Mouse (Mus musculus) limb, embryonic 12.5 days (tissue): ENCODE results near the gene Spata13. TPM values are rescaled to one million over a fixed set of nuclear protein-coding genes. Genes with fewer than 3 reads are reported as not detected.

Experiments used
- ATAC-seq: fragments of 200-750 bp; cut with Nextera tagmentation; 2 replicates; pipeline ENCODE4 v1.8.0; 2017; ENCODE audit warnings: low read depth, moderate TSS enrichment; ENCODE audit not compliant: insufficient number of reproducible peaks, insufficient read depth, low FRiP score, low TSS enrichment
- H3K27ac ChIP-seq: fragments of 300-500 bp; sonication (generic); 2 replicates; pipeline ENCODE4 v1.5.1; 2016; ENCODE audit warnings: mild to moderate bottlenecking, moderate library complexity
- H3K27me3 ChIP-seq: fragments of 300-500 bp; sonication (generic); 2 replicates; pipeline ENCODE4 v1.6.1; 2016; ENCODE audit warnings: mild to moderate bottlenecking, moderate library complexity
- H3K36me3 ChIP-seq: fragments of 300-500 bp; sonication (generic); 2 replicates; pipeline ENCODE4 v1.6.1; 2016; ENCODE audit warnings: mild to moderate bottlenecking, moderate library complexity
- H3K4me1 ChIP-seq: fragments of 300-500 bp; sonication (generic); replicated peaks from 2 replicates; pipeline ENCODE4 v1.6.1; 2016
- H3K4me2 ChIP-seq: fragments of 300-500 bp; sonication (generic); 2 replicates; pipeline ENCODE4 v1.6.1; 2016; ENCODE audit warnings: mild to moderate bottlenecking, moderate library complexity
- H3K4me3 ChIP-seq: fragments of 300-500 bp; sonication (generic); replicated peaks from 2 replicates; pipeline ENCODE4 v1.5.1; 2016; ENCODE audit warnings: mild to moderate bottlenecking
- H3K9ac ChIP-seq: fragments of 300-500 bp; sonication (generic); replicated peaks from 2 replicates; pipeline ENCODE4 v1.6.1; 2016; ENCODE audit warnings: mild to moderate bottlenecking, moderate library complexity
- H3K9me3 ChIP-seq: fragments of 300-500 bp; sonication (generic); 2 replicates; pipeline ENCODE4 v1.6.1; 2016; ENCODE audit warnings: mild to moderate bottlenecking, moderate library complexity
- WGBS: fragments of 180-500 bp; shearing (Covaris S2); methylation state at CpG from one replicate; pipeline ENCODE4 v1.1.7; 2016; 5-methylcytosine and 5-hydroxymethylcytosine counted together
- polyA plus RNA-seq: library from polyadenylated mRNA; unstranded; fragments of >200 nt; fragmentation: Nextera tagmentation; extraction: Ambion mirVana; gene quantifications from 2 replicates; pipeline ENCODE4 v1.2.1, GENCODE M21; 2016

Spata13 gene
- polyA plus RNA-seq, 1 experiment from 2014 or later: 14.2 TPM

GRCm38 (mm10) chr14:60752892-60753800, 119.3 kb downstream of the Spata13 start:
- 87% methylated on average over 14 of the region's 14 CpGs for WGBS
- no peaks in the 10 kb centered on the region for H3K27me3 ChIP-seq

GRCm38 (mm10) chr14:60753801-60754126, 120.0 kb downstream of the Spata13 start:
- Histone ChIP-seq H3K9me3 (no peaks in the 10 kb centered on the region), H3K4me1 (no peaks in the 10 kb centered on the region), H3K9ac (no peak overlapping the region), H3K27me3 (no peaks in the 10 kb centered on the region), H3K36me3 (peaks cover 34% of the 10 kb centered on the region), H3K27ac (no peak overlapping the region), H3K4me3 (no peak overlapping the region), H3K4me2 (no peak overlapping the region)
- ATAC-seq: no peak
- 95% methylated on average over 10 of the region's 10 CpGs for WGBS

More at GRCm38 (mm10) chr14:60752892-60753800, 119.3 kb downstream of the Spata13 start:
- Histone ChIP-seq H3K4me3 (no peak overlapping the region), H3K27ac (no peak overlapping the region), H3K36me3 (peaks cover 34% of the 10 kb centered on the region), H3K4me2 (no peak overlapping the region), H3K9me3 (no peaks in the 10 kb centered on the region), H3K9ac (no peak overlapping the region), H3K4me1 (no peaks in the 10 kb centered on the region)
- ATAC-seq: no peak

- Histone ChIP-seq H3K4me1 (no peaks in the 10 kb centered on the region), H3K27ac (no peak overlapping the region), H3K9ac (no peak overlapping the region), H3K4me2 (no peak overlapping the region), H3K36me3 (peaks cover 30% of the 10 kb centered on the region), H3K4me3 (no peak overlapping the region), H3K27me3 (no peaks in the 10 kb centered on the region), H3K9me3 (no peaks in the 10 kb centered on the region)
- WGBS: 98% methylated on average over 5 of the region's 5 CpGs
- ATAC-seq: no peak
Observed at GRCm38 (mm10) chr14:60754656-60755055, 120.9 kb downstream of the Spata13 start.

- Histone ChIP-seq H3K36me3 (peaks cover 35% of the 10 kb centered on the region), H3K9ac (no peak overlapping the region), H3K9me3 (no peaks in the 10 kb centered on the region), H3K4me1 (no peaks in the 10 kb centered on the region), H3K27me3 (no peaks in the 10 kb centered on the region), H3K4me3 (no peak overlapping the region), H3K4me2 (no peak overlapping the region), H3K27ac (no peak overlapping the region)
- no peak for ATAC-seq
- 91% methylated on average over 15 of the region's 15 CpGs for WGBS
Observed at GRCm38 (mm10) chr14:60756271-60756670, 122.5 kb downstream of the Spata13 start.

DNA sequence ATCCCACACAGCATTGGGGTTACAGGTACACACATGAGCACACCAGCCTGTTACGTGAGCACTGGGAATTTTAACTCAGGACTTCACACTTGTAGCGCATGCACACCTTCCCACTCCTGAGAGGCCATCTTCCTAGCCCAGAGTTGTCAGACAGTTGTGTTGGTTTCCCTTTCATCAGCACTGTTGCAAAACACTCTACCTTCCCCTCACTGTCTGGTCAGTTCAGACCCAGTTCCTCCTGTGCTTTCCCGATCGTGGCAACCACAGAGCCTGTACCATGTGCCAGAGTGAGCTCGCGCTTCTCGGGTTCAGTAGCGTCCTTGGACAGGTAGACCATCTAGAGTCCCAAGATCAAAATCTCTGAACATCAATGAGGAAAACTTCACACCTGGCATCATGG, 123.5 kb downstream of the Spata13 start:
- 0 out of 2 replicates have a peak, but pooled peaks cover 3% of the 10 kb centered on the region for H3K4me1 ChIP-seq
- WGBS: 92% methylated on average over 8 of the region's 8 CpGs
- H3K9ac ChIP-seq: no peak overlapping the region
- no peak for ATAC-seq
- H3K9me3 ChIP-seq: no peaks in the 10 kb centered on the region
- H3K36me3 ChIP-seq: peaks cover 38% of the 10 kb centered on the region
- H3K27ac ChIP-seq: no peak overlapping the region
- no peaks in the 10 kb centered on the region for H3K27me3 ChIP-seq
- H3K4me3 ChIP-seq: no peak overlapping the region
- no peak overlapping the region for H3K4me2 ChIP-seq

DNA sequence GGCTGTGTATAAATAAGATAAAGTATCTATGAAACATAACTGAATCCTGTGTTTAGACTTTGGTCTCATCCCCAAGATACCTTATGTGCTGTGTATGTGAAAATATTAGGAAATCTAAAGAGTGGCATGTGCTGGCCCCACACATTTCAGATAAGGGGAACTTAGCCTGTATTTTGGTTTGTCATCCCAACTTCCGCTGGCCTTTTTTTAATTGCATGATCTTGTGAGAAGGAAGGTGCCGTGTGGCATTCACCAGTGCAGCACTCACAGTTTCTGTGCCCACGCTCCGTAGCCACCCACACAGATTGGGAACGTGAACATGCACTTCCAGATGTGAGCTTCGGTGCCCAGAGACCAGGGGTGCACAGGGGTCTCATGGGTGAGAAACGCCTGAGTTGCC, 123.9 kb downstream of the Spata13 start:
- H3K27me3 ChIP-seq: no peaks in the 10 kb centered on the region
- H3K36me3 ChIP-seq: peaks cover 38% of the 10 kb centered on the region
- H3K9me3 ChIP-seq: no peaks in the 10 kb centered on the region
- H3K9ac ChIP-seq: no peak overlapping the region
- no peak overlapping the region for H3K4me2 ChIP-seq
- H3K4me1 ChIP-seq: 0 out of 2 replicates have a peak, but pooled peaks cover 4% of the 10 kb centered on the region
- no peak overlapping the region for H3K4me3 ChIP-seq
- no peak for ATAC-seq
- 95% methylated on average over 7 of the region's 7 CpGs for WGBS
- no peak overlapping the region for H3K27ac ChIP-seq

GRCm38 (mm10) chr14:60759097-60759496, 125.3 kb downstream of the Spata13 start:
- Histone ChIP-seq H3K36me3 (peaks cover 34% of the 10 kb centered on the region), H3K4me1 (0 out of 2 replicates have a peak, but pooled peaks cover 8% of the 10 kb centered on the region), H3K27me3 (no peaks in the 10 kb centered on the region), H3K4me3 (no peak overlapping the region), H3K9me3 (no peaks in the 10 kb centered on the region), H3K9ac (no peak overlapping the region), H3K27ac (no peak overlapping the region), H3K4me2 (no peak overlapping the region)
- 92% methylated on average over 8 of the region's 8 CpGs for WGBS
- no peak for ATAC-seq

- H3K27me3 ChIP-seq: peaks cover 3% of the 10 kb centered on the region; the same call in 1 of the 2 replicates
- H3K4me3 ChIP-seq: no peak overlapping the region
- no peak overlapping the region for H3K4me2 ChIP-seq
- H3K36me3 ChIP-seq: peaks cover 20% of the 10 kb centered on the region
- ATAC-seq: no peak
- H3K9me3 ChIP-seq: no peaks in the 10 kb centered on the region
- H3K27ac ChIP-seq: no peak overlapping the region
- WGBS: 74% methylated on average over 10 of the region's 10 CpGs
- H3K4me1 ChIP-seq: 0 out of 2 replicates have a peak, but pooled peaks cover 15% of the 10 kb centered on the region
- no peak overlapping the region for H3K9ac ChIP-seq
Observed at GRCm38 (mm10) chr14:60761801-60762200, 128.0 kb downstream of the Spata13 start.

- no peak overlapping the region for H3K27ac ChIP-seq
- WGBS: 62% methylated on average over 7 of the region's 7 CpGs
- H3K36me3 ChIP-seq: peaks cover 14% of the 10 kb centered on the region
- no peak overlapping the region for H3K4me2 ChIP-seq
- peaks cover 20% of the 10 kb centered on the region for H3K4me1 ChIP-seq
- no peak overlapping the region for H3K4me3 ChIP-seq
- no peak overlapping the region for H3K9ac ChIP-seq
- H3K27me3 ChIP-seq: peaks cover 3% of the 10 kb centered on the region; the same call in 1 of the 2 replicates
- no peak for ATAC-seq
- H3K9me3 ChIP-seq: no peaks in the 10 kb centered on the region
Observed at GRCm38 (mm10) chr14:60762754-60763153, 129.0 kb downstream of the Spata13 start.

- Histone ChIP-seq H3K9me3 (no peaks in the 10 kb centered on the region), H3K27ac (no peak overlapping the region), H3K9ac (no peak overlapping the region), H3K4me3 (no peak overlapping the region), H3K4me1 (peaks cover 26% of the 10 kb centered on the region), H3K27me3 (peaks cover 3% of the 10 kb centered on the region; the same call in 1 of the 2 replicates), H3K36me3 (peaks cover 14% of the 10 kb centered on the region), H3K4me2 (no peak overlapping the region)
- no peak for ATAC-seq
- 90% methylated on average over 5 of the region's 5 CpGs for WGBS
Observed at GRCm38 (mm10) chr14:60763746-60764145, 129.9 kb downstream of the Spata13 start.

DNA sequence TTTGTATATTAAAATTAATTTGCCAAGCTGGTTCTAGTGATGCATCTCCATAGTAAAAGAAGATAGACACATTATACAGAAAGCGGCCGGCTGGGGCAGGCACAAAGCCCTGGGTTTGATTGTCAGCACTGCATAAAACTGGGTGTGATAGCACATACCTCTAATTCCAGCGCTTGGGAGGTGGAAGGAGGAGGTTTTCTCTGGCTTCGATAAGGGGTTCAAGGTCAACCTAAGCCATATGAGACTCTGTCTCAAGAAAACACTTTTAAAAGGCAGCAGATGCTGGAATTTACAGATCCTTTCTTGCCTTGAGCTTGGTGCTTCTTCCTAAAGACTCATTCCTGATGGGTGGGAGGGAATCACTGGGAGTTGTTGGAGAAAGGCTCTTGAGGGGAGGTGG, 130.7 kb downstream of the Spata13 start:
- no peak for ATAC-seq
- H3K4me3 ChIP-seq: no peak overlapping the region
- H3K27me3 ChIP-seq: peaks cover 3% of the 10 kb centered on the region; the same call in 1 of the 2 replicates
- 78% methylated on average over 4 of the region's 4 CpGs for WGBS
- peaks cover 26% of the 10 kb centered on the region for H3K4me1 ChIP-seq
- H3K9ac ChIP-seq: no peak overlapping the region
- peaks cover 14% of the 10 kb centered on the region for H3K36me3 ChIP-seq
- no peak overlapping the region for H3K27ac ChIP-seq
- no peaks in the 10 kb centered on the region for H3K9me3 ChIP-seq
- no peak overlapping the region for H3K4me2 ChIP-seq
